10 mouse cellular contexts compared by ENCODE assay signal in genomic region chr13:69553024-69553423, GRCm38 (mm10). TPM values are rescaled to one million over a fixed set of nuclear protein-coding genes. Genes with fewer than 3 reads are reported as not detected.
A peak's percentile ranks its signal among the peaks of the same experiment; 100 is the strongest.
DNase-seq lines count a peak whose midpoint lies in the region; ATAC-seq and TF ChIP-seq lines count a peak whose summit lies in the region.
"Had no signal": no experiment of that assay in that cellular context is flagged by ENCODE, and none has a peak within 500 bp of the region (broad histone marks: within the 10 kb centered on the region; RNA-seq: fewer than 3 reads in every experiment).

No protein-coding gene starts in this region.

- no peak for TF ChIP-seq EP300 in ES-Bruce4 (IDR thresholded peaks at IDR 0.05; ENCODE audit: insufficient read depth, low read depth, low read length)

- H3K4me1 ChIP-seq in ES-Bruce4 (ENCODE audit: control insufficient read depth, insufficient read depth, low read length), result no peaks in the 10 kb centered on the region
- H3K4me1 ChIP-seq in small intestine, adult 2 months (ENCODE audit: control insufficient read depth, insufficient read depth, insufficient read length, low read length), result no peaks in the 10 kb centered on the region; the same call in 1 of the 2 replicates
- H3K4me1 ChIP-seq in heart, embryonic 12.5 days (replicated peaks), result no peaks in the 10 kb centered on the region
- H3K4me1 ChIP-seq: embryonic facial prominence, embryonic 12.5 days; limb, embryonic 15.5 days had no signal

- TF ChIP-seq POLR2A in ES-Bruce4 (IDR thresholded peaks at IDR 0.05; ENCODE audit: insufficient read depth, low read length), result no peak
- TF ChIP-seq POLR2A in small intestine, adult 2 months (IDR thresholded peaks at IDR 0.05; ENCODE audit: low read depth, low read length), result no peak

- H3K9me3 ChIP-seq in ES-Bruce4 (replicated peaks; ENCODE audit: control insufficient read depth, insufficient read depth, low read length, poor library complexity, severe bottlenecking), result no peaks in the 10 kb centered on the region
- H3K9me3 ChIP-seq in heart, embryonic 12.5 days (replicated peaks), result no peaks in the 10 kb centered on the region
- H3K9me3 ChIP-seq: embryonic facial prominence, embryonic 12.5 days; limb, embryonic 15.5 days had no signal

- no peak overlapping the region for H3K4me2 ChIP-seq in heart, embryonic 12.5 days
- H3K4me2 ChIP-seq: embryonic facial prominence, embryonic 12.5 days; limb, embryonic 15.5 days had no signal

- H3K4me3 ChIP-seq in ES-Bruce4 (ENCODE audit: low read depth, low read length), result no peak overlapping the region
- H3K4me3 ChIP-seq in small intestine, adult 2 months (ENCODE audit: low read depth, low read length), result no peak overlapping the region
- no peak overlapping the region for H3K4me3 ChIP-seq in heart, embryonic 12.5 days
- H3K4me3 ChIP-seq: embryonic facial prominence, embryonic 12.5 days; limb, embryonic 15.5 days had no signal

- WGBS in small intestine, adult 2 months, result 18% methylated on average over 5 of the region's 5 CpGs
- 21% methylated on average over 5 of the region's 5 CpGs for WGBS in heart, embryonic 12.5 days

- H3K27ac ChIP-seq in ES-Bruce4 (ENCODE audit: insufficient read depth, low read length), result no peak overlapping the region
- H3K27ac ChIP-seq in small intestine, adult 2 months (ENCODE audit: insufficient read depth, low read depth, low read length), result no peak overlapping the region
- no peak overlapping the region for H3K27ac ChIP-seq in heart, embryonic 12.5 days (ENCODE audit: poor library complexity, severe bottlenecking)
- H3K27ac ChIP-seq: embryonic facial prominence, embryonic 12.5 days; limb, embryonic 15.5 days had no signal

- peak; percentile 68 for DNase-seq in kidney, adult 9 months
- DNase-seq in kidney, adult 11 months, result no peak
- peak; percentile 59 to 60 for DNase-seq in B cell, adult 2 months
- no peak for DNase-seq in lung, postnatal 4 days

- no peaks in the 10 kb centered on the region for H3K36me3 ChIP-seq in ES-Bruce4 (ENCODE audit: control insufficient read depth, insufficient read depth, low read length, poor library complexity, severe bottlenecking)
- H3K36me3 ChIP-seq in small intestine, adult 2 months (ENCODE audit: control insufficient read depth, insufficient read depth, low read length), result no peaks in the 10 kb centered on the region
- H3K36me3 ChIP-seq in heart, embryonic 12.5 days, result no peaks in the 10 kb centered on the region
- H3K36me3 ChIP-seq: embryonic facial prominence, embryonic 12.5 days; limb, embryonic 15.5 days had no signal

- no peaks in the 10 kb centered on the region for H3K27me3 ChIP-seq in ES-Bruce4 (ENCODE audit: control insufficient read depth, insufficient read depth, low read length, poor library complexity, severe bottlenecking)
- no peaks in the 10 kb centered on the region for H3K27me3 ChIP-seq in small intestine, adult 2 months (ENCODE audit: control insufficient read depth, insufficient read depth, low read length)
- H3K27me3 ChIP-seq in heart, embryonic 12.5 days (replicated peaks), result peaks cover 2% of the 10 kb centered on the region; the same call in 1 of the 2 replicates
- H3K27me3 ChIP-seq: embryonic facial prominence, embryonic 12.5 days; limb, embryonic 15.5 days had no signal

- TF ChIP-seq CTCF in ES-Bruce4 (IDR thresholded peaks at IDR 0.05; ENCODE audit: low read depth, low read length), result peak; percentile 92
- peak; percentile 97; the same call in 1 of the 2 replicates for TF ChIP-seq CTCF in small intestine, adult 2 months (IDR thresholded peaks at IDR 0.05; ENCODE audit: extremely low read depth, insufficient read length, insufficient replicate concordance, low read depth, low read length)

- H3K9ac ChIP-seq in ES-Bruce4 (ENCODE audit: low read depth, poor library complexity, severe bottlenecking), result no peak overlapping the region
- H3K9ac ChIP-seq in heart, embryonic 12.5 days, result no peak overlapping the region
- H3K9ac ChIP-seq: embryonic facial prominence, embryonic 12.5 days; limb, embryonic 15.5 days had no signal

- peak; percentile 80 for ATAC-seq in erythroblast, adult 5-6 weeks (replicated peaks; ENCODE audit: low FRiP score, poor library complexity, severe bottlenecking)
- ATAC-seq in heart, embryonic 12.5 days (ENCODE audit: insufficient number of reproducible peaks, low FRiP score), result no peak

RNA-seq across cellular contexts. Expression of gene Tent4a, which starts 18.6 kb away (rescaled TPM):
- polyA plus RNA-seq in ES-Bruce4 (2011; ENCODE audit: insufficient read depth, insufficient read length, low read depth, missing spikeins), result 34.8 and 35.8 TPM in 2 replicates
- total RNA-seq in erythroblast, adult 5-6 weeks (2015; ENCODE audit: low replicate concordance), result 6.3 and 7.7 TPM in 2 replicates
- 9.2 and 9.9 TPM in 2 replicates for total RNA-seq in erythroblast, adult 5-6 weeks (2017; ENCODE audit: low replicate concordance)
- 5.3 and 9.4 TPM in 2 replicates for polyA plus RNA-seq in small intestine, adult 2 months (2012; rRNA removed)
- 3.9 and 4.0 TPM in 2 replicates for polyA plus RNA-seq in heart, embryonic 12.5 days (2016; fragmentation: Nextera tagmentation; extraction: Ambion mirVana)

RNA-seq across cellular contexts. Expression of gene Nsun2, which starts 19.5 kb away (rescaled TPM):
- polyA plus RNA-seq in ES-Bruce4 (2011; ENCODE audit: insufficient read depth, insufficient read length, low read depth, missing spikeins), result 197 and 208 TPM in 2 replicates
- total RNA-seq in erythroblast, adult 5-6 weeks (2015; ENCODE audit: low replicate concordance), result 13.8 and 26.3 TPM in 2 replicates
- 32.4 and 37.1 TPM in 2 replicates for total RNA-seq in erythroblast, adult 5-6 weeks (2017; ENCODE audit: low replicate concordance)
- polyA plus RNA-seq in small intestine, adult 2 months (2012; rRNA removed), result 21.4 and 26.6 TPM in 2 replicates
- 77.9 and 81.6 TPM in 2 replicates for polyA plus RNA-seq in heart, embryonic 12.5 days (2016; fragmentation: Nextera tagmentation; extraction: Ambion mirVana)

RNA-seq across cellular contexts. Expression of gene Srd5a1, which starts 58.2 kb away (rescaled TPM):
- polyA plus RNA-seq in ES-Bruce4 (2011; ENCODE audit: insufficient read depth, insufficient read length, low read depth, missing spikeins), result 7.3 and 7.4 TPM in 2 replicates
- 3.8 TPM in 1 of 2 replicates, not detected in the other for total RNA-seq in erythroblast, adult 5-6 weeks (2015; ENCODE audit: low replicate concordance)
- 0.56 TPM in 1 of 2 replicates, not detected in the other for total RNA-seq in erythroblast, adult 5-6 weeks (2017; ENCODE audit: low replicate concordance)
- 5.5 and 20.9 TPM in 2 replicates for polyA plus RNA-seq in small intestine, adult 2 months (2012; rRNA removed)
- 7.2 and 8.1 TPM in 2 replicates for polyA plus RNA-seq in heart, embryonic 12.5 days (2016; fragmentation: Nextera tagmentation; extraction: Ambion mirVana)

Comparison
In these comparisons a context has a peak if more than half of its experiments do, and no peak if none do; other contexts are left out.
1. DNase-seq: peak in kidney, adult 9 months (single experiment) and B cell, adult 2 months (2 of 2); none in kidney, adult 11 months (single experiment) and lung, postnatal 4 days (0 of 2).